Comparison of ENCODE assay signal across 8 mouse cellular contexts in genomic region chr5:35739536-35740278, GRCm38 (mm10). TPM values are rescaled to one million over a fixed set of nuclear protein-coding genes. Genes with fewer than 3 reads are reported as not detected.
DNase-seq lines count a peak whose midpoint lies in the region; ATAC-seq and TF ChIP-seq lines count a peak whose summit lies in the region.

TSS of gene Sh3tc1 (minus strand) at chr5:35739987.

- TF ChIP-seq EP300 in heart, adult 2 months (IDR thresholded peaks at IDR 0.05; ENCODE audit: insufficient read depth, low read depth, low read length), result no peak

- H3K27me3 ChIP-seq in heart, adult 2 months (ENCODE audit: control insufficient read depth, insufficient read depth, low read length), result no peaks in the 10 kb centered on the region
- H3K27me3 ChIP-seq in kidney, embryonic 16.5 days (ENCODE audit: insufficient read depth, low read length), result peaks cover 7% of the 10 kb centered on the region; the same call in 1 of the 2 replicates
- no peaks in the 10 kb centered on the region; the same call in 1 of the 2 replicates for H3K27me3 ChIP-seq in stomach, embryonic 15.5 days (replicated peaks)
- peaks cover 3% of the 10 kb centered on the region; the same call in 1 of the 2 replicates for H3K27me3 ChIP-seq in hindbrain, embryonic 16.5 days (replicated peaks; ENCODE audit: control insufficient read depth, insufficient read depth, low read length)

- peak; percentile 35 for DNase-seq in embryo, embryonic 10 days (ENCODE audit: low spot score)
- no peak for DNase-seq in embryo, embryonic 10.5 days (ENCODE audit: low spot score)
- DNase-seq in heart, adult 2 months, result peak; percentile 55 to 74
- DNase-seq in frontal cortex, postnatal 10 days (ENCODE audit: low spot score in 2 of 2), result no peak
- DNase-seq in gastrocnemius, postnatal 14 days, result no peak

- TF ChIP-seq POLR2A in heart, adult 2 months (IDR thresholded peaks at IDR 0.05; ENCODE audit: insufficient read depth, low read depth, low read length), result no peak

- intact Hi-C loops in heart, adult 2 months (cut with DNase I), result no loop called here
- intact Hi-C loops in gastrocnemius, postnatal 14 days (cut with DNase I; ENCODE audit: low total_unique reads), result no loop called here

- H3K36me3 ChIP-seq in heart, adult 2 months (ENCODE audit: control insufficient read depth, insufficient read depth, low read length), result no peaks in the 10 kb centered on the region
- H3K36me3 ChIP-seq in kidney, embryonic 16.5 days (ENCODE audit: insufficient read depth, low read length), result no peaks in the 10 kb centered on the region
- H3K36me3 ChIP-seq in stomach, embryonic 15.5 days, result no peaks in the 10 kb centered on the region
- H3K36me3 ChIP-seq in hindbrain, embryonic 16.5 days (ENCODE audit: control insufficient read depth, insufficient read depth, low read length), result no peaks in the 10 kb centered on the region

- H3K4me1 ChIP-seq in heart, adult 2 months (ENCODE audit: control insufficient read depth, insufficient read depth, low read length), result peaks cover 31% of the 10 kb centered on the region
- peaks cover 39% of the 10 kb centered on the region for H3K4me1 ChIP-seq in kidney, embryonic 16.5 days (ENCODE audit: insufficient read depth, low read length)
- peaks cover 25% of the 10 kb centered on the region for H3K4me1 ChIP-seq in stomach, embryonic 15.5 days
- H3K4me1 ChIP-seq in hindbrain, embryonic 16.5 days (ENCODE audit: control insufficient read depth, insufficient read depth, low read depth, low read length), result no peaks in the 10 kb centered on the region

- peak within 1 kb of the TSS; percentile 36; the same call in 1 of the 2 replicates for H3K27ac ChIP-seq in heart, adult 2 months
- H3K27ac ChIP-seq in kidney, embryonic 16.5 days (ENCODE audit: low read length), result peak within 1 kb of the TSS; percentile 87
- H3K27ac ChIP-seq in stomach, embryonic 15.5 days, result peak within 1 kb of the TSS; percentile 54; the same call in 1 of the 2 replicates
- no peak within 1 kb of the TSS for H3K27ac ChIP-seq in hindbrain, embryonic 16.5 days (ENCODE audit: low read depth, low read length)

- no peaks in the 10 kb centered on the region for H3K79me2 ChIP-seq in heart, adult 2 months (replicated peaks; ENCODE audit: control insufficient read depth, insufficient read depth, low read length)

- no peak within 1 kb of the TSS for H3K4me3 ChIP-seq in heart, adult 2 months
- peak within 1 kb of the TSS; percentile 8; the same call in 1 of the 2 replicates for H3K4me3 ChIP-seq in kidney, embryonic 16.5 days (ENCODE audit: low read length)
- no peak within 1 kb of the TSS for H3K4me3 ChIP-seq in stomach, embryonic 15.5 days (replicated peaks)
- no peak within 1 kb of the TSS for H3K4me3 ChIP-seq in hindbrain, embryonic 16.5 days (ENCODE audit: low read length)

- H3K9me3 ChIP-seq in kidney, embryonic 16.5 days (ENCODE audit: low read length), result no peaks in the 10 kb centered on the region
- no peaks in the 10 kb centered on the region for H3K9me3 ChIP-seq in stomach, embryonic 15.5 days
- no peaks in the 10 kb centered on the region for H3K9me3 ChIP-seq in hindbrain, embryonic 16.5 days (ENCODE audit: control insufficient read depth, low read length)

- H3K4me2 ChIP-seq in kidney, embryonic 16.5 days (replicated peaks; ENCODE audit: low read depth, low read length), result peak within 1 kb of the TSS; percentile 36
- H3K4me2 ChIP-seq in stomach, embryonic 15.5 days, result peak within 1 kb of the TSS; percentile 24; the same call in 1 of the 2 replicates
- no peak within 1 kb of the TSS for H3K4me2 ChIP-seq in hindbrain, embryonic 16.5 days (ENCODE audit: low read length)

- no peak within 1 kb of the TSS for H3K9ac ChIP-seq in heart, adult 2 months (ENCODE audit: low read depth, low read length)
- peak within 1 kb of the TSS; percentile 27 for H3K9ac ChIP-seq in kidney, embryonic 16.5 days (replicated peaks; ENCODE audit: low read length)
- no peak within 1 kb of the TSS for H3K9ac ChIP-seq in stomach, embryonic 15.5 days
- no peak within 1 kb of the TSS for H3K9ac ChIP-seq in hindbrain, embryonic 16.5 days (ENCODE audit: low read depth, low read length)

- peak; percentile 82 for ATAC-seq in kidney, embryonic 16.5 days (ENCODE audit: low FRiP score, low TSS enrichment)
- ATAC-seq in stomach, embryonic 15.5 days (ENCODE audit: insufficient read depth, low FRiP score, low read depth), result peak; percentile 85
- no peak for ATAC-seq in hindbrain, embryonic 16.5 days

- no peak for TF ChIP-seq CTCF in heart, adult 2 months (IDR thresholded peaks at IDR 0.05)

- 37% methylated on average over 10 of the region's 10 CpGs for WGBS in heart, adult 2 months
- WGBS in kidney, embryonic 16.5 days, result 31% methylated on average over 10 of the region's 10 CpGs
- WGBS in stomach, embryonic 15.5 days, result 27% methylated on average over 10 of the region's 10 CpGs
- 30% methylated on average over 10 of the region's 10 CpGs for WGBS in hindbrain, embryonic 16.5 days

RNA-seq across cellular contexts. Expression of gene Sh3tc1, which starts in this region (rescaled TPM):
- total RNA-seq in heart, adult 2 months (2021), result 1 to 10 TPM; 5.7 to 7.2 TPM
- polyA plus RNA-seq in heart, adult 2 months (2012; rRNA removed), result 6.3 and 6.8 TPM in 2 replicates
- 25.2 and 27.6 TPM in 2 replicates for polyA plus RNA-seq in kidney, embryonic 16.5 days (2015; fragmentation: Nextera tagmentation; extraction: Ambion mirVana)
- polyA plus RNA-seq in stomach, embryonic 15.5 days (2015; fragmentation: Nextera tagmentation; extraction: Ambion mirVana), result 6.5 and 7.4 TPM in 2 replicates
- polyA plus RNA-seq in hindbrain, embryonic 16.5 days (2015; fragmentation: Nextera tagmentation; extraction: Ambion mirVana), result 2.6 and 2.7 TPM in 2 replicates
- 1 to 10 TPM; 3.9 to 4.4 TPM for total RNA-seq in gastrocnemius, postnatal 14 days (2021)

Comparison
In these comparisons a context has a peak if more than half of its experiments do, and no peak if none do; other contexts are left out.
1. DNase-seq: peak in embryo, embryonic 10 days (single experiment) and heart, adult 2 months (2 of 2); none in embryo, embryonic 10.5 days (single experiment), frontal cortex, postnatal 10 days (0 of 2) and gastrocnemius, postnatal 14 days (single experiment).